Mouse (Mus musculus) embryonic fibroblast, embryonic 13.5 days (primary cell): ENCODE measurements around the gene Gpd1.

Source experiments
- CTCF ChIP-seq: IDR thresholded peaks from 2 replicates; pipeline ENCODE4 v1.5.1; 2011; ENCODE audit warnings: mild to moderate bottlenecking, control low read depth, low read length, moderate library complexity, borderline replicate concordance; ENCODE audit not compliant: insufficient read depth
- POLR2A ChIP-seq: IDR thresholded peaks from 2 replicates; pipeline ENCODE4 v1.6.1; 2011; ENCODE audit warnings: low read depth, mild to moderate bottlenecking, control low read depth, low read length, moderate library complexity

DNA sequence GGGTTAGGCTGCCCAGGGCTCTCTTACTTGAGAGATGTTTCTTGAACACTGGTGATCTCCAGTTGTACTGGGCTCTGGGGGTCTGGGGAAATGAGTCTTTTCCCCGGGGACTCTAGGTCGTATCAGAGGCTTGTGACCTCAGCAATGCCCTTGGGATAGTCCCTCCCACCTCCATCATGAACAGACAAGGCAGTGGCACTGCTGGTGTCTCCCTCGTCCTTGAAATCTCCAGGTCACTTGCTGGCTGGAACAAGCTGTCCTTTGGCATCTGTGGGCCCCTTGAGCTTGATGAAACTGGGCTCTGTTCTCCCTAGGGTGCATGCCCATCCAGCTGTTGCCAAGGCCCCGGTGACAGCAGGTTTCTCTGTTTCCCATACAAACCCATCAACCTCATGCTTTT, 3.1 kb upstream of the Gpd1 start:
- TF ChIP-seq CTCF (no peak), POLR2A (no peak)
